Mouse (Mus musculus): Measurements from ENCODE around the gene Tbc1d4.

DNA sequence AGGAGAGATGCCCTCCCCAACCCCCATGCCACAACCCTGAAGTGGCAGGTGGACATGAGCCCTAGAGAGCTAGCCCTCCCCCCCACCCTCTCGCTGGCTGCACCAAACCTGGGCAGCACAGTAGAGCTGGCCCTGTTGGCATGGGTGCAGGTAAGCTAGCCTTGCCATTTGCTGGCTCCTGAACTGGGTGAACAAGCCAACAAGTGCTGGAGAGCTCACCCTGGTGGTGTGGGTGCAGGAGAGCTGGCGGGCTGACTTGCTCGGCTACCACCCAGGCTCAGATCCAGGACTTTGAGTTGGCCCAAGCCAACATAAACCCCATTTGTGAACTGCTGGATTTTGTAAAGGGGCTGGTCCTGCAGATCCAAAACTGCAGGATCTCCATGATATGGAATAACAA lies 68.5 kb downstream of the Tbc1d4 start:
- TF ChIP-seq CTCF (IDR thresholded peaks at IDR 0.05) (no peak), EP300 (IDR thresholded peaks at IDR 0.05) (no peak)

Measured in lung, postnatal 0 days (tissue).